Mouse (Mus musculus): ENCODE data around the gene Bicc1. TPM values are rescaled to one million over a fixed set of nuclear protein-coding genes. Genes with fewer than 3 reads are reported as not detected.

Bicc1 gene
- polyA plus RNA-seq, 1 experiment from 2014 or later = 6.5 TPM

Other genes starting within 250 kb of the Bicc1 start
- 40.2 and 50.1 TPM in 2 replicates for gene Tfam, start 78.6 kb upstream of the Bicc1 start, polyA plus RNA-seq (2015; fragmentation: Nextera tagmentation; extraction: Ambion mirVana)
- 154 and 186 TPM in 2 replicates for gene Ube2d1, start 125.6 kb upstream of the Bicc1 start, polyA plus RNA-seq (2015; fragmentation: Nextera tagmentation; extraction: Ambion mirVana)
- gene Cisd1, start 185.3 kb upstream of the Bicc1 start, polyA plus RNA-seq (2015; fragmentation: Nextera tagmentation; extraction: Ambion mirVana) = 295 and 296 TPM in 2 replicates
- gene Ipmk, start 188.1 kb upstream of the Bicc1 start, polyA plus RNA-seq (2015; fragmentation: Nextera tagmentation; extraction: Ambion mirVana) = 16.9 and 17.0 TPM in 2 replicates

All from hindbrain, embryonic 15.5 days (tissue).